Mouse (Mus musculus) heart, embryonic 16.5 days (tissue): Measurements from ENCODE around the gene Cnppd1. TPM values are rescaled to one million over a fixed set of nuclear protein-coding genes. Genes with fewer than 3 reads are reported as not detected.

Experiments
- ATAC-seq: fragments of 200-750 bp; cut with Nextera tagmentation; replicated peaks from 2 replicates; pipeline ENCODE4 v1.8.0; 2017; ENCODE audit warnings: moderate number of reproducible peaks; ENCODE audit not compliant: insufficient read depth, low FRiP score; ENCODE audit errors: extremely low read depth
- H3K27ac ChIP-seq: fragments of 300-500 bp; sonication (generic); 2 replicates; pipeline ENCODE4 v1.5.1; 2014; ENCODE audit warnings: mild to moderate bottlenecking, low read length, control low read depth, moderate library complexity
- H3K27me3 ChIP-seq: fragments of 300-500 bp; sonication (generic); 2 replicates; pipeline ENCODE4 v1.6.1; 2014; ENCODE audit warnings: low read length, mixed read lengths; ENCODE audit not compliant: control insufficient read depth, insufficient read depth
- H3K36me3 ChIP-seq: fragments of 300-500 bp; sonication (generic); 2 replicates; pipeline ENCODE4 v1.6.1; 2014; ENCODE audit not compliant: control insufficient read depth, insufficient read depth
- H3K4me1 ChIP-seq: fragments of 300-500 bp; sonication (generic); 2 replicates; pipeline ENCODE4 v1.6.1; 2014; ENCODE audit warnings: low read length, mixed read lengths; ENCODE audit not compliant: control insufficient read depth, insufficient read depth
- H3K4me2 ChIP-seq: fragments of 300-500 bp; sonication (generic); 2 replicates; pipeline ENCODE4 v1.6.1; 2014; ENCODE audit warnings: low read depth, mild to moderate bottlenecking, control low read depth, low read length
- H3K4me3 ChIP-seq: fragments of 300-500 bp; sonication (generic); 2 replicates; pipeline ENCODE4 v1.5.1; 2014; ENCODE audit warnings: mild to moderate bottlenecking, control low read depth, low read length
- H3K9ac ChIP-seq: fragments of 300-500 bp; sonication (generic); 2 replicates; pipeline ENCODE4 v1.6.1; 2014; ENCODE audit warnings: low read length, control low read depth
- H3K9me3 ChIP-seq: fragments of 300-500 bp; sonication (generic); replicated peaks from 2 replicates; pipeline ENCODE4 v1.6.1; 2016; ENCODE audit warnings: low read length; ENCODE audit not compliant: control insufficient read depth
- WGBS: fragments of 180-500 bp; shearing (Covaris S2); extraction: QIAGEN DNeasy Blood & Tissue Kit; methylation state at CpG from one replicate; pipeline ENCODE4 v1.1.7; 2014; 5-methylcytosine and 5-hydroxymethylcytosine counted together
- polyA plus RNA-seq: library from polyadenylated mRNA; unstranded; fragments of >200 nt; fragmentation: Nextera tagmentation; extraction: Ambion mirVana; gene quantifications from 2 replicates; pipeline ENCODE4 v1.2.1, GENCODE M21; 2015

Gene Cnppd1
- polyA plus RNA-seq, 1 experiment from 2014 or later, result 40.9 TPM

- Histone ChIP-seq H3K4me1 (peaks cover 8% of the 10 kb centered on the region), H3K4me2 (no peak overlapping the region), H3K27me3 (no peaks in the 10 kb centered on the region), H3K9ac (no peak overlapping the region), H3K36me3 (peaks cover 47% of the 10 kb centered on the region), H3K27ac (no peak overlapping the region), H3K4me3 (no peak overlapping the region), H3K9me3 (no peaks in the 10 kb centered on the region)
- WGBS, result 78% methylated on average over 4 of the region's 4 CpGs
- ATAC-seq, result no peak
Observed at GRCm38 (mm10) chr1:75181377-75181870, 38.9 kb upstream of the Cnppd1 start.

GRCm38 (mm10) chr1:75180741-75181140 is 38.2 kb upstream of the Cnppd1 start:
- 30% methylated on average over 6 of the region's 7 CpGs for WGBS
- Histone ChIP-seq H3K4me1 (peaks cover 8% of the 10 kb centered on the region), H3K27me3 (no peaks in the 10 kb centered on the region), H3K4me2 (peak overlapping the region; percentile 98), H3K27ac (0 out of 2 replicates have a peak overlapping the region, but pooled peaks have one; percentile 5), H3K9me3 (no peaks in the 10 kb centered on the region), H3K4me3 (peak overlapping the region; percentile 72), H3K9ac (no peak overlapping the region), H3K36me3 (peaks cover 40% of the 10 kb centered on the region)
- ATAC-seq, result no peak

- Histone ChIP-seq H3K4me1 (peaks cover 8% of the 10 kb centered on the region), H3K27ac (0 out of 2 replicates have a peak within 1 kb of the TSS, but pooled peaks have one; percentile 5), H3K27me3 (no peaks in the 10 kb centered on the region), H3K4me3 (peak within 1 kb of the TSS; percentile 72), H3K9me3 (no peaks in the 10 kb centered on the region), H3K36me3 (peaks cover 34% of the 10 kb centered on the region), H3K4me2 (peak within 1 kb of the TSS; percentile 98), H3K9ac (peak within 1 kb of the TSS; percentile 76)
- WGBS, result under 1% methylated on average over 31 of the region's 31 CpGs
- peak; percentile 90 for ATAC-seq
Observed at GRCm38 (mm10) chr1:75180105-75180590, 37.6 kb upstream of the Cnppd1 start, which contains the start of gene Abcb6. Gene Abcb6 (minus strand): TSS chr1:75180392.

- Histone ChIP-seq H3K27ac (no peak overlapping the region), H3K36me3 (peaks cover 31% of the 10 kb centered on the region)
- 6% methylated on average over 23 of the region's 23 CpGs for WGBS
Observed at GRCm38 (mm10) chr1:75179334-75180104, 37.0 kb upstream of the Cnppd1 start.

GRCm38 (mm10) chr1:75168472-75169464 is 26.3 kb upstream of the Cnppd1 start, which contains the start of gene Zfand2b:
Gene Zfand2b (plus strand): TSS chr1:75168646.
- 2% methylated on average over 53 of the region's 59 CpGs for WGBS
- peak; percentile 98 for ATAC-seq
- H3K9me3 ChIP-seq, result no peaks in the 10 kb centered on the region
- H3K27me3 ChIP-seq, result no peaks in the 10 kb centered on the region
- H3K4me1 ChIP-seq, result peaks cover 8% of the 10 kb centered on the region; the same call in 1 of the 2 replicates
- H3K4me2 ChIP-seq, result peak within 1 kb of the TSS; percentile 76
- peak within 1 kb of the TSS; percentile 84 for H3K9ac ChIP-seq
- H3K36me3 ChIP-seq, result peaks cover 19% of the 10 kb centered on the region
- H3K4me3 ChIP-seq, result peak within 1 kb of the TSS; percentile 76
- H3K27ac ChIP-seq, result peak within 1 kb of the TSS; percentile 85

More at GRCm38 (mm10) chr1:75179334-75180104, 37.0 kb upstream of the Cnppd1 start:
- ATAC-seq, result peak; percentile 37
- H3K27me3 ChIP-seq, result no peaks in the 10 kb centered on the region
- peak overlapping the region; percentile 76 for H3K9ac ChIP-seq
- peak overlapping the region; percentile 72 for H3K4me3 ChIP-seq
- H3K4me2 ChIP-seq, result peak overlapping the region; percentile 98
- no peaks in the 10 kb centered on the region for H3K9me3 ChIP-seq
- peaks cover 8% of the 10 kb centered on the region for H3K4me1 ChIP-seq

- H3K9ac ChIP-seq, result peak overlapping the region; percentile 84
- H3K36me3 ChIP-seq, result peaks cover 16% of the 10 kb centered on the region
- H3K27ac ChIP-seq, result peak overlapping the region; percentile 85
- H3K9me3 ChIP-seq, result no peaks in the 10 kb centered on the region
- no peaks in the 10 kb centered on the region for H3K27me3 ChIP-seq
- WGBS, result 9% methylated on average over 7 of the region's 7 CpGs
- ATAC-seq, result no peak; the same call in 1 of the 2 replicates
- H3K4me2 ChIP-seq, result peak overlapping the region; percentile 76
- H3K4me1 ChIP-seq, result peaks cover 8% of the 10 kb centered on the region; the same call in 1 of the 2 replicates
- H3K4me3 ChIP-seq, result peak overlapping the region; percentile 76
Observed at GRCm38 (mm10) chr1:75168093-75168471, 25.6 kb upstream of the Cnppd1 start.

- Histone ChIP-seq H3K9me3 (no peaks in the 10 kb centered on the region), H3K4me2 (no peak overlapping the region), H3K4me1 (no peaks in the 10 kb centered on the region), H3K27ac (no peak overlapping the region), H3K36me3 (no peaks in the 10 kb centered on the region), H3K4me3 (no peak overlapping the region), H3K9ac (no peak overlapping the region), H3K27me3 (no peaks in the 10 kb centered on the region)
- WGBS, result 65% methylated on average over 4 of the region's 4 CpGs
- ATAC-seq, result no peak
Observed at GRCm38 (mm10) chr1:75160256-75160617, 17.7 kb upstream of the Cnppd1 start.

GRCm38 (mm10) chr1:75159540-75160255 is 17.2 kb upstream of the Cnppd1 start:
- Histone ChIP-seq H3K4me1 (no peaks in the 10 kb centered on the region), H3K9me3 (no peaks in the 10 kb centered on the region), H3K27me3 (no peaks in the 10 kb centered on the region), H3K27ac (no peak overlapping the region), H3K4me3 (no peak overlapping the region), H3K4me2 (no peak overlapping the region), H3K9ac (no peak overlapping the region), H3K36me3 (no peaks in the 10 kb centered on the region)
- 48% methylated on average over 5 of the region's 5 CpGs for WGBS
- no peak for ATAC-seq
